Mouse (Mus musculus): ENCODE measurements at regions not wholly inside any gene's neighbourhood (a gene's known extent, or its start where the extent isn't known, plus 50 kb on each side); places are given as distances from the start of the nearest gene placed in this dataset.

DNA sequence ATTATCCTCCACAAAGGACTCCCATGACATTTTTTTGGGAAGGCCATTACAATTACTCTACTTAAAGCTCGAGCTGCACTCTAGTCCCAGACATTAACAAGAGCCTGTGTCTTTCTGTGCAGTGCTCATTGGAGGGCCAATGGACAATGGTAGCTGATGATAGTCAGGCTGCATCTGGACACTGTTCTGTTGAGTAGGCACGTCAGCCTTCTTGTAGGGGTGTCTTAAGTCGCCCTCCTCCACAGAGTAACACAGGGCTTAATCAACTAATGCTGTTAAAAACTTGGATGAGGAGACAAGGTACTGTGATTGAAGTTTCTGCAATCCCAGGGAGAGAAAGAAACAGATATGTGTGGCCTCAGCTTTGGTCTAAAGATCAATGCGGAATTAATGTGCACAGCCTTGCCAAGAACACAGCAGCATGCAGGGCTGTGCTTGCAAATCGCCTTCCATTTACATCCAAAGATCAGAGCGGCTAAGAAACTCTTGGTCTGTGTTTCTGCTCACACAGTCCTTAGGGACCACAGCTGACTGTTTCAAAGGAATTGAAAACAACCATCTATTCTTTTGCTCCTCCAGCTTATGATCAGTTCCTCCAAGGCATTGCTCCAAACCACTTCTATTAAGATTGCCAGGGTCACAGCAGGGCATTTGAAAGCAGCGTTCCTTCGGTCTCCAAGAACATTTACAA is 229.5 kb upstream of the Dusp10 start:
- no peaks in the 10 kb centered on the region for H3K36me3 ChIP-seq
- H3K4me1 ChIP-seq: no peaks in the 10 kb centered on the region
- 84% methylated on average over 8 of the region's 8 CpGs for WGBS
- DNase-seq (ENCODE audit: low spot score): no peak
- H3K4me3 ChIP-seq: no peak overlapping the region
- H3K27me3 ChIP-seq (ENCODE audit: low read depth, poor library complexity, severe bottlenecking): no peaks in the 10 kb centered on the region
- no peaks in the 10 kb centered on the region for H3K9me3 ChIP-seq (replicated peaks)
- no peak overlapping the region for H3K27ac ChIP-seq

DNA sequence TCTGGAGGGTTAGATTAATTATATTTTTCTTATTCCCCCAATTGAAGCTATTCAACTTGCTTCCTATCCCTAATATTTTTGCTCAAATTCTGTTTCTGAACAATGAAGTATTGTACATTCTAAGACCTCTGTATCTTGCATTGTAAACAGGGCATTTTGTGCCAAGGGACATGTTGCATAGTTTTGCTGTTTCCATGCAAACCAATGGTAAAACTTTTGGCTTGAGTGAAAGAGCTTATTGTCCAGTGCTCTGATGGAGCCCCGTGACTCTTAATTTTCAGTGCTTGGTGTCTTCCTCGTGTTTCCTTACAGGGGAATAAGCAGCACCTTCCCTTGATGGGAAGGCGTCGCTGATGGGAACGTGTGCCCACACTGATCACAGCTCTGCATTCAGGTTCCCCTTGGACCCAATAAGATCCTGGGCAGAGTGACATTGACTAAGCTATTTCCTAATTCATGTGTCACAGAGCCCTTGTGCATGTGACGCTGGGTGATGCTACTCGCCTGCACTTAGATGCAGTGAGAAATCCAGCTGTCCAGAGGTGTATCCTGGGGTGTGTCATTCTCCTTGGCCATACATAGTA is 220.8 kb upstream of the Dusp10 start:
- H3K27me3 ChIP-seq (ENCODE audit: low read depth, poor library complexity, severe bottlenecking): no peaks in the 10 kb centered on the region
- H3K36me3 ChIP-seq: no peaks in the 10 kb centered on the region
- no peaks in the 10 kb centered on the region for H3K9me3 ChIP-seq (replicated peaks)
- 90% methylated on average over 7 of the region's 7 CpGs for WGBS
- H3K4me3 ChIP-seq: no peak overlapping the region
- H3K4me1 ChIP-seq: no peaks in the 10 kb centered on the region
- H3K27ac ChIP-seq: no peak overlapping the region
- DNase-seq (ENCODE audit: low spot score): no peak

DNA sequence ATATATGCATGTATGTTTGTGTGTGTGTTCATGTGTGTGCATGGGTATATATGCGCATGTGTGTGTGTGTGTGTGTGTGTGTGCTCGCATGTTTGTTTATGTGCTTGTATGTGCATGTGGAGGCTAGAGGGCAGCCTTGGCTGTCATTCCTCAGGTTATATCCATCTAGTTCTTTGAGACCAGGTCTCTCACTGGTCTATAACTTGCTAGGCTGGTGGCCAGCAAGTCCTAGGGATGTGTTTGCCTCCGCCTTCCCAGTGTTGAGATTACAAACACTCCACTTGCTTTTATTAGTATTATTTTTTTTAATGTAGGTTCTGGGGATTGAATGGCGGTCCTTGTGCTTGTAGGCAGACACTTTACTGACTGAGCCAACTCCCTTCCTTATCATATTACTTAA is 219.8 kb upstream of the Dusp10 start:
- Histone ChIP-seq H3K4me1 (no peaks in the 10 kb centered on the region), H3K27ac (no peak overlapping the region), H3K4me3 (no peak overlapping the region), H3K27me3 (ENCODE audit: low read depth, poor library complexity, severe bottlenecking) (no peaks in the 10 kb centered on the region), H3K36me3 (no peaks in the 10 kb centered on the region), H3K9me3 (replicated peaks) (no peaks in the 10 kb centered on the region)
- no peak for DNase-seq (ENCODE audit: low spot score)
- WGBS: 95% methylated on average over 4 of the region's 4 CpGs

DNA sequence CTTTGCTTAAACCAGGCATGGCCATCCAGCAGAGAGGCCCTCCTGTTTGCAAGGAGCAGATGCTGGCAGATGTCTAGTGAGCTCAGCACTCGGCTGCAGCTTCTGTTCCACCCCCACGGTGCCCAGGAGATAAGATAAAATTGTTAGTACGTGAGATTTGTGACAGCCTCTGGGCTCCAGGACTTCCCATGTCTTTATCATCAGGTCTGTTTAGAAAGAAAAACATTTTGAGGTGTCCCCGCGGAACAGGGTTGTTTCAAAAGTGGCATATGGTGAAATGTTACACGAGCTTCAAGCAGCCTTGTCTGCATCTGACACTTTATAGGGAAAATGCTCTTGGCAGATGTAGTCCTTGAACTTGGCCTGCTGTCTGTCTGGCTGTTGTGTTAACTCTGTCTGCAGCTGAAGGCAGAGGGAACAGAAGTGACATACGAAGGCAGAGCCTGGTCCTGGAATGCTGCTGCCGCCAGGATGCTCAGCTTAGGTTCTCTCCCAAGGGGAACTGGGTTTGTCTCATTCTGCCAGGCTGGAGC is 219.1 kb upstream of the Dusp10 start:
- WGBS: 58% methylated on average over 8 of the region's 8 CpGs
- H3K9me3 ChIP-seq (replicated peaks): no peaks in the 10 kb centered on the region
- no peaks in the 10 kb centered on the region for H3K36me3 ChIP-seq
- H3K27ac ChIP-seq: no peak overlapping the region
- no peaks in the 10 kb centered on the region for H3K27me3 ChIP-seq (ENCODE audit: low read depth, poor library complexity, severe bottlenecking)
- DNase-seq (ENCODE audit: low spot score): no peak
- H3K4me3 ChIP-seq: no peak overlapping the region
- no peaks in the 10 kb centered on the region for H3K4me1 ChIP-seq

DNA sequence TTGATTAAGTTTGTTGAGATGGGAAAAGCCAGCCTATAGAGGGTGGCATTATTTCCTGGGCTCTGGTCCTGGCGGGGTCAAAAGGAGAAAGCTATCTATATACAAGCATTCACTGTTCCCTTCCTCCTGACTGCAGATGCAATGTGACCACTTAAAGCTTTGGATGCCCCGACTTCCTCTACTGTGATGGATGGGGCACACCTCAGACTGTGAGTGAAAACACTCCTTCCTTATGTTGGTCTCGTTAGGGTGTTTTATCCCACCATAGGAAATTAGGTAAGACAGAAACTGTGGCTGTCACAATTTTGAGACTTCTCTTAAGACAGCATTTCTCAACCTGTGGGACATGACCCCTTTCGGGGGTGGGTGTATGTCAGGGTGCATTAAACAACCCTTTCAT is 210.8 kb upstream of the Dusp10 start:
- Histone ChIP-seq H3K4me1 (no peaks in the 10 kb centered on the region; the same call in 1 of the 2 replicates), H3K4me3 (no peak overlapping the region), H3K9me3 (replicated peaks) (no peaks in the 10 kb centered on the region), H3K36me3 (no peaks in the 10 kb centered on the region), H3K27ac (no peak overlapping the region), H3K27me3 (ENCODE audit: low read depth, poor library complexity, severe bottlenecking) (no peaks in the 10 kb centered on the region)
- no peak for DNase-seq (ENCODE audit: low spot score)
- WGBS: 77% methylated on average over 4 of the region's 4 CpGs

DNA sequence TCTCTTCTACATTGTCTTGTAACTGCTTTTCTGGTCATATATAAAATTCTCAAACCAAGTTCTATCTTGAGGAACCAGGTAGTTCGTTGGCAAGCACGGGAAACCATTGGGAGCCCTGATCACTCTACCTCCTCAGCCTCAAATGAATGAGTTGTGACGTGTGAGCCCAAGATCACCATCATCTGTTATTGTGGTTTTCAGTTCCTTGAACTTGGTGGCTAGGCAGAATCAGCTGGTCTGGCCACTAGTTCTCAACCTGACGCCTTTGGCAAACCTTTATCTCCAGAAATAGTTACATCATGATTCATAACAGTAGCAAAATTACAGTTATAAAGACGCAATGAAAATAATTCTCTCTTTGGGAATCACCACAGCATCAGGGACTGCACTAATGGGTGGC is 209.7 kb upstream of the Dusp10 start:
- Histone ChIP-seq H3K27me3 (ENCODE audit: low read depth, poor library complexity, severe bottlenecking) (no peaks in the 10 kb centered on the region), H3K4me3 (no peak overlapping the region), H3K27ac (no peak overlapping the region), H3K4me1 (no peaks in the 10 kb centered on the region; the same call in 1 of the 2 replicates), H3K36me3 (no peaks in the 10 kb centered on the region), H3K9me3 (replicated peaks) (no peaks in the 10 kb centered on the region)
- DNase-seq (ENCODE audit: low spot score): no peak
- 88% methylated on average over 5 of the region's 5 CpGs for WGBS

DNA sequence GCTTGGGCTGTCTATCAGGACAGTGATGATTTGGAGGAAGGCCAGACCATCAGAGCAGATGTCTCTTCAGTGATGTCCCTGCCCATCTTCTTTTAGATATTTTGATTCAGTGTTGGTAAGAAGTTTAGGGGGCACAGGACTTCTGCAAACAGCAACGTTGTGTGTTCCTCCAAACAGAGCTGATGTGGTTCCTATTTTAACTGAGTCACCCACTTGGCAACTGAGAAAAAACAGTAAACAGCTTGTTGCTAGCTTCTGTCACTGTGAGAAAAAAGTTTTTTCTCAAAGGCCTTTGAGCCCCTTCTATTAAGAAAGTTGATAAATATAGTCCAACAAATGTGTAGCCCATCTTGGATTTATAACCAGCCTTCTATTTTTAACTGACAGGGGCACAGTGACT is 209.3 kb upstream of the Dusp10 start:
- Histone ChIP-seq H3K36me3 (no peaks in the 10 kb centered on the region), H3K9me3 (replicated peaks) (no peaks in the 10 kb centered on the region), H3K4me1 (no peaks in the 10 kb centered on the region; the same call in 1 of the 2 replicates), H3K4me3 (no peak overlapping the region), H3K27ac (no peak overlapping the region), H3K27me3 (ENCODE audit: low read depth, poor library complexity, severe bottlenecking) (no peaks in the 10 kb centered on the region)
- no peak for DNase-seq (ENCODE audit: low spot score)
- WGBS: 93% methylated on average over 1 of the region's 1 CpGs

DNA sequence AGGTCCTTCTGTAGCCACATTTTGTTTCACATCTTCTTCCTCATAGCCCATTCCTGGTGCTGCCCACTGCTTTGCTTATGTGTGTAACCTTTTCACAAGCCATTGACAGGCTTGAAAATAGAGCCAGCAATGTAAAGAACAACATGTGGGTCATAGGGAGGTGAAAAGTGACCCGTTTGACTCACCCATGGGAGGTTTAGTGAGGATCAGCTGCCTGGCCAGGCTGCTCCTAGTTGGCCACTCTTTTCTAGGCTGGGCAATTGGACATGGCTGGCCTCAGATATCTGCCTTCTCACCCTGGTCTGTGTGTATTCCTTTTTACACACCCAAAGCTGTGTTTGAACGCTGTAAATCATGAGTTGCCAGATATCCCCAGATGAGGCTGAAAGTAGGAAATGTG is 208.8 kb upstream of the Dusp10 start:
- DNase-seq (ENCODE audit: low spot score): no peak
- Histone ChIP-seq H3K9me3 (replicated peaks) (no peaks in the 10 kb centered on the region), H3K27ac (no peak overlapping the region), H3K36me3 (no peaks in the 10 kb centered on the region), H3K4me3 (no peak overlapping the region), H3K27me3 (ENCODE audit: low read depth, poor library complexity, severe bottlenecking) (no peaks in the 10 kb centered on the region), H3K4me1 (no peaks in the 10 kb centered on the region; the same call in 1 of the 2 replicates)
- WGBS: 83% methylated on average over 2 of the region's 2 CpGs

DNA sequence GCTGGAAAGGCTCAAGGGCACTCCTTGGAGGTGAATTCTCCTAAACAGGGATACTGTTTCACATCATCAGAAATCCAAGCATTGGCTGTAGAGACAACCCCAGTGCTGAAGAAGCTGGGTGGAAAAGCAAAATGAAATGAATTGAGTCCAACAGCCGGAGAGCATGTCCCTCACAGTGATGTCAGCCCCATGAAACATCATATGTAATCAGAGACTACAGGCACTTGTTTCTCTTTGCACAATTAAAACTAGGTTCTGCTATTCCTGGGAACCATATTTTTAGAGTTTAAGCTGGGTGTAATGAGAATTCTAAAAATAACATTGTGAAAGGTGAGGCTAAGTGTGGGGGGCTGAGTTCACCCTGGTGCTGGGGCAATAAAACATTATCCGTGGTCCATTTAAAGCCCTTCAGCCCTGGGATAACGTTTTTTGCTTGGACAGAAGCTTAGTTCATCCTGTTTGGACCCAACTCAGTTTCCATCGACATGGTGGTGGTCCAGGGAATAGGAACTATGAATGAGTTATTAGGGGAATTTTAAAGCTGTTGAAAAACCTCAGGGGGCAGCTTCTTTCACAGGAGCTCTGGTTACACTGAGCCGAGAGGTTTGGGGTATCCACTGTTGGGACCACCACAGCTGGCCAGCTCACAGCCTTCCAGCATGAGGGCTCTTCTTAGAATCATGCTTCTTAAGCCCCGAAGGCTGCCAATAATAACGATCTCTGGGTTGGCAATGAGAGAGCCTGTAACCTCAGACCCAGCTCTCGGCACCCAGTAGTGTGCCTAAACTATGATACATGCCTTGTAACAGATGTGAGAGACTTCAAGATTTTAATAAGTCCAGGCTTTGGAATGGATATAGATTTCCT is 206.0 kb upstream of the Dusp10 start:
- no peaks in the 10 kb centered on the region for H3K27me3 ChIP-seq (ENCODE audit: low read depth, poor library complexity, severe bottlenecking)
- H3K36me3 ChIP-seq: no peaks in the 10 kb centered on the region
- no peaks in the 10 kb centered on the region; the same call in 1 of the 2 replicates for H3K4me1 ChIP-seq
- H3K27ac ChIP-seq: no peak overlapping the region
- DNase-seq (ENCODE audit: low spot score): no peak
- H3K9me3 ChIP-seq (replicated peaks): no peaks in the 10 kb centered on the region
- 81% methylated on average over 8 of the region's 8 CpGs for WGBS
- no peak overlapping the region for H3K4me3 ChIP-seq

DNA sequence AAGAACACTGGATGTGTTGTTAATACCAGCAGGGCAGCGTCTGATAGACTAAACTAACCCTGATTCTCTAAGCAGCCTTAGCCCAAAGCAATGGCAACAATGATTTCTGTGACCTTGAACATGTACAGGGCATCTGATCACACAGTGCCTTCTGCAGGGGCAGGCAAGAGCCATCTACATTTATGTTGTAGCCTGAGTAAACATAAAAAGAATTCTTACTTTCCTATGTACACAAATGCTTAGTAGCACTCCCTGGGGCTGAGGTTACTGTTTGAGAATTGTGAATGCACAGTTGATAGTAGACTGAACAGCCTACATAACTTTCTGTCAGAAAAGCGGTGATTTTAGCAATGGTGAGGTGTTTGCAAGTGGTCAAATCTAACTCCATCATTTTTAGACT is 204.9 kb upstream of the Dusp10 start:
- no peaks in the 10 kb centered on the region for H3K36me3 ChIP-seq
- H3K9me3 ChIP-seq (replicated peaks): no peaks in the 10 kb centered on the region
- WGBS: 90% methylated on average over 2 of the region's 2 CpGs
- H3K27ac ChIP-seq: no peak overlapping the region
- H3K4me3 ChIP-seq: no peak overlapping the region
- H3K4me1 ChIP-seq: no peaks in the 10 kb centered on the region; the same call in 1 of the 2 replicates
- DNase-seq (ENCODE audit: low spot score): no peak
- no peaks in the 10 kb centered on the region for H3K27me3 ChIP-seq (ENCODE audit: low read depth, poor library complexity, severe bottlenecking)

DNA sequence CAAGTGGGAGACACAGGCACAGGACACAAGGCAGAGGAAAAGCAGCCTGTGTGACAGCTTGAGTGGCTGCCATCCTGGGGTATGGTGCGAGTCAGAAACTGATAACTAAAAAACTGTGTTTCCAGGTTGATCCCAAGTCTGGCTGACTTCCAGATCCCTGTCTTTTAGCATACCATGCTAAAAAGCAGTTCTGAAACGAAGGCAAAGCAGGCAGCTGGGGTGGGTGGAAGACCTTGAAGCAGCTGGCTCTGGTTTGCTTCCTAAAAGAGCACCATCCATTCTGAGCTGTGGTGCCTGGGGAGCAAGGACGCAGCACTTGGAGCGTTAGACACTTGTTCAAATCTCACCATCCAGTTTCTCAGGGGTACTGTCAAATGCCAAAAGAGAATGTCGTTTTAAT is 192.5 kb upstream of the Dusp10 start:
- no peak for DNase-seq (ENCODE audit: low spot score)

DNA sequence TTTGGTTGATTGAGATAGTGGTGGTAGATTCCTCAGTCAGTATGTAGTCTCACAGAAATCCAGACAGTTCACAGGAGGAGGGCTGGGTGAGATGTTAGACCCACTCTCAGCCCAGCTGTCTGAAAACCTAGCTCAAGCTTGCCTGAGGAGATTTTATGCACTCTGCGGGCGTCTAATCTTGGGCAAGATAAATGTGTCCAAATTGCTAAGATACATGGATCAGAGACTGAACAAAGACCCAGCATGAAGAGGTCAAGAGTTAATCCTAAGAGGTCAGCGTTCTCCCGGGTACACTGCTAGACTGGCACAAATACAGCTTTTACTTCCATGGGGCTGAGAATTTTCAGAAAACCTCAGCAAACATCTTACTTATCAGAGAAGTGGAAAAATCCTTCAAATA is 186.8 kb upstream of the Dusp10 start:
- Histone ChIP-seq H3K36me3 (no peaks in the 10 kb centered on the region), H3K4me1 (no peaks in the 10 kb centered on the region), H3K27ac (no peak overlapping the region), H3K4me3 (no peak overlapping the region), H3K27me3 (ENCODE audit: low read depth, poor library complexity, severe bottlenecking) (no peaks in the 10 kb centered on the region), H3K9me3 (replicated peaks) (no peaks in the 10 kb centered on the region)
- DNase-seq (ENCODE audit: low spot score): no peak
- 44% methylated on average over 4 of the region's 4 CpGs for WGBS

More for the DNA sequence above, 192.5 kb upstream of the Dusp10 start:
- Histone ChIP-seq H3K9me3 (replicated peaks) (no peaks in the 10 kb centered on the region), H3K4me3 (no peak overlapping the region), H3K27ac (no peak overlapping the region), H3K27me3 (ENCODE audit: low read depth, poor library complexity, severe bottlenecking) (no peaks in the 10 kb centered on the region), H3K4me1 (no peaks in the 10 kb centered on the region), H3K36me3 (no peaks in the 10 kb centered on the region)
- WGBS: 75% methylated on average over 5 of the region's 5 CpGs

DNA sequence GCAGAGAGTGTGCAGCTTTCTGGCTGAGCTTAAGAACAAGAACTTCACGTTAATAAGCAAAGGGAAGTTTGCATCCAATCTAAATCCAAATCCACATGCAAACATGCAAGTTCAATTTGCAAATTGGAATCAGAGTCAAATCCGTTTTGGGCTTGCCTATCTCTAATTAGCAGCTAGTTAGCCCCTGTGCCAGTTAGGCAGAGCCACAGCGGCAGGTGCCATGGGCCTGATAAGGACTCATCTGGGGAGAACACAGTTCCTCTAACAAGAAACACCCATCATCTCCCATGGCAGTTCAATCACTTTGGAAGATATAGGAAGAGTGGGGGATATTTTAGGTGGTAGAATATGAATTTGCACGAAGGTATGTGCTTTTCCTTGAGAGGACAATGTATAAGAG is 168.0 kb upstream of the Dusp10 start:
- no peak for DNase-seq (ENCODE audit: low spot score)
- H3K36me3 ChIP-seq: no peaks in the 10 kb centered on the region
- 80% methylated on average over 4 of the region's 4 CpGs for WGBS
- no peak overlapping the region for H3K27ac ChIP-seq
- H3K4me1 ChIP-seq: no peaks in the 10 kb centered on the region
- H3K9me3 ChIP-seq (replicated peaks): no peaks in the 10 kb centered on the region
- H3K4me3 ChIP-seq: no peak overlapping the region
- no peaks in the 10 kb centered on the region for H3K27me3 ChIP-seq (ENCODE audit: low read depth, poor library complexity, severe bottlenecking)
